Mouse (Mus musculus) left cerebral cortex, adult 8-10 months (tissue): Measurements from ENCODE around the gene Ubald2. TPM values are rescaled to one million over a fixed set of nuclear protein-coding genes. Genes with fewer than 3 reads are reported as not detected.
"Not testable (repeated sequence)": the region's sequence is repeated elsewhere in the genome, so short reads cannot be mapped to it uniquely, and the experiment has no call there.

Experiments used
- DNase-seq, 2 experiments: peaks; one replicate each; pipeline ENCODE4 v3.0.0; 2022; ENCODE audit warnings: low spot score in 2 of 2
- total RNA-seq, 4 experiments: library from RNA; stranded (reverse); gene quantifications; 2 replicates each; pipeline ENCODE4 v1.2.4; 2022

The Ubald2 gene
- total RNA-seq, result 10 to 100 TPM; 22.7 to 25.8 (median 25.1) TPM

DNA sequence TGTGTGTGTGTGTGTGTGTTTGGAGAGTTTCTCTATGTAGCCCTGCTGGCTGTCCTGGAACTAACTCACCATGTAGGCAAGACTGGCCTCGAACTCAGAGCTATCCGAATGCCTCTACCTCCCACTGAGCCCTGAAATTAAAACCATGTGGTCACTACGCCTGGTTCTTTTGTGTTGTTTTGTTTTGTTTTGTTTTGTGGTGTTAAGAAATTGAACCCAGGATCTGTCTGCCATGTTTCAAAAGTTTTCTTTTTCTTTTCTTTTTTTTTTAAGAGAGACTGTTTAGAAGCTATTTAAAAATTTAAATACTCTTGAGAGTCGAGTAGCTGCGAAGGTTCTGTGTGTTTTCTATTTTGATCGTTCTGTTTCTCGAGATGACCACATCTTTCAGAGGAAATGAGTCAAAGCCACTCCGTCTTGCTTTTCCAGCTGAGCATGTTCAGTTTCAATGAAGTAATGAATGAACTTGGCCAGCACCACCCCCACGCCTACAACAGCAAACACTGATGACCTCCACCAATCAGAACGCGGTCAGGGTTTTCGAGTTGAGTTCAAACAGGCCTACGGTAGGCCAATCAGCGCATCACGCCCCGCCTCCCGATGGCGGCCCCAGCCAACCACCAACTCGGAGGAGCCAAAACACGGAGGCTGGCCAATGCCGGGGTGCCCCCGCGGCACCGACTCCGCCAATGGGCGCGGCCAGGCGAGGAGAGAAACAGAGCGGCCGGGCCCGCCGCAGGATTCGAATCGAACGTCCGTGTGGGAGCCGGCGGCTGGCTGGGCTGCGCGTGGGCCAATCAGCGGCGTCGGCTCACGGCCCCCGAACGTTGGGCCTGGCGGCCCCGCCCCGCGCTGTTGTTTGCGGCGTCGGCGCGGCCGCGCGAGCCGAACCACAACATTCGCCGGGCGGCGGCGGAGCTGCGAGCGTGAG lies at the start of gene Ubald2:
Gene Ubald2 (plus strand): TSS at position 739 of the 931 bp plus-strand sequence.
- peak; percentile 94 to 99 for DNase-seq

DNA sequence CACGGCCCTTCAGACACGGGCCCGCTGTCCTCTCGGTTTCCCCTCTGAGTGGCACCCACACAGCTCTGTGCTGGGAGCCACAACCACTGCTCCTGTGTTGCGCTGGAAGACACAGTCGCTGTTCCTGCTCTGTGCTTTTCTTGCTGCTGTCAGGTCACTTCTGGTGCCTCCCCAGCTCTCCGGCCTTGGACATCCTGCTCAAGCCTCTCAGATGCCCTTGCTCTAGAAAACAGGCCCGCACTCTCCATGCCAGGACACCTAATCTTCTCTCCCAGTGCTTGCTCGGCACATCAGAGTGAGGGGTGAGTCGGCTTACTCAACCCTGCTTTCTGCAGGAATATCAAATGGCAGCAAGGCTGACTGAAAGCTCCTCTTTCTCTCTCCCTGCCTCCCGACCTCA lies 49.7 kb upstream of the Ubald2 start:
- DNase-seq, result no peak

DNA sequence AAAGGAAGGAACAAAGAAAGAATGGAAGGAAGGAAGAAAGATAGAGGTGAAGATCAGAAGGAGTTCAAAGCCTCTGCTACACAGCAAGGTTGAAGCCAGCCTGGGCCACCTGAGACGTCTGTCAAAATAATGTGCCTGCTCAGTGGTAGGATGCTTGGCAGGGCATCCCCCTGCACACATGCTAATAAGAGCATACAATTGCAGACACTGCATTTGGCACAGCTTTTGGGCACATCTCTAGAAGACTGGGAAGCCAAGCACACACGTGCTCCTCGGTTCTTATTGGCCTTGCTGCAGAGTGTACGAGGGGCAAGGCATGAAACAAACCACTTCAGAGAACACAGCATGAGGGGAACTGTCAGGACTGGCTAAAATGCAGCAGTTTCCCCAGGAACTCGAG lies 47.9 kb upstream of the Ubald2 start:
- DNase-seq, result no peak

DNA sequence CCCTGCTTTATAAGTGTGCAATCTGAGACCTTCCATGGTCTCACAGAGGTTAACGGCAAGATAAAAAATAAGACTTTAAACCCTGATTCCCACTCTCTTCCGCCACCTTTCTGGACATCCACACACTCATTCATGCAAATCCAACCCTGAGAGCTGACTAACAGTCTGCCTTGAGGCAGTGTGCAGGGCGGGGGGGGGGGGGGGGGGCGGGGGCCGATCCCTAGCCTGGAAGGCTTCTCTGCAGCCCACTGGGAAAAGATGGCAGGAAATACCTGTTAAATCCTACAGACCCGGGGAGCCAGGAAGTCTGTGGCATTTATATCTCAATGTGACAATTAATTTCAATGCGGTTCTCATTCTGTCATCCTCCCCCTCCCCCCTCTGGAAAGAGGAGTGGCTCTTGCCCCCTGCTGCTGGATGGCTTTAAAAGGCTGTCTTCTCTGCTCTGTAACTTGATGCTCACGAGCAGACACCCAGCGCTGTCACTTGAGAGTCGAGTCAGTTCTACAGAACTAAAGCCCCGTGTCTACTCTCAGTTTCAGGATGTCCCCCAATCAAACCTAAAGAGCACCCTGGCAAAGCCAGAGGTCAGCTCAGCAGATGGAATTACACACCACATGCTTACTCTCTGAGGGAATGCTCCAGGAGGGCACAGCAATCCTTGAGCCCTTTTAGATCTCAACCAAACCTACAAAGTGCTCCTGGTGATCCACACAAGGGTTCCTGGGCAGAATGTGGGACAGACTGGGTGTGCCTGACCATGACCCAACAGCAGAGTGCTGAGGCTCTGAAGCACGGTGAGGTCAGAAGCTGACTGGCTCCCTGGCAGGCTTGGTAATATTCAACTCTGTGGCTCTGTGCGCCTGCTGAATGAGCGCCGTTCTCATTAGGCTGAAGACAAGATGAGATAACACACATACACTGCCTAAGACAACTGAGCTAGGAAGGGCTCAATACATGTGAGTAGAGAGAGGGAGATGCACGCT lies 46.5 kb upstream of the Ubald2 start:
- DNase-seq, result no peak

DNA sequence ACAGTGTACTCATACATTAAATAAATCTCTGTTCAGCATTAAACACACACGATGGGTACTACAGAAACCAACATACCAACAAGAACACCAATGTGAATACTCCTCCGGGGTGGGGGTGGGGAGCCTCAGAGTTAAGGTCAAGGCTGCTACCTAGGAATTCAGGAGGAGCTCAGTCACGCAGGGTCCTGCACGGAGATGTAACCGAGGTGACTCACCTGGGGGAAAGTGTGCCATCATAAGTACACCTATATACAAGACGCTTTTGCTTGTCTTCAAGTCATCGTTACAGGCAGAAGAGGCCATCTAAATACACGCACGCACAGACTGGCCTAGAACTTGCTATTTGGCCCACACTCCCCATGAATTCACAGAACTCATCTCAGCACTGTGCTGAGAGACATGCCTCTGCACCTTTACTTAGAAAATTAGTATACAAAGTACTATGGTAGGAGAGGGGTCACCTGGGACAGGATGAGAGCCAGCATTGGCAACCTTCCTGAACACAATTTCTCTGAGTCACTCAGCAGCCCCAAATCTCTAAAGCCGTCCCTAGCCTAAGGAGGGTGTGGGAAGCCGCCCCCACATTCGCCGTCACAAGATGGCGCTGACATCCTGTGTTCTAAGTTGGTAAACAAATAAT lies 44.9 kb upstream of the Ubald2 start:
- no peak for DNase-seq

DNA sequence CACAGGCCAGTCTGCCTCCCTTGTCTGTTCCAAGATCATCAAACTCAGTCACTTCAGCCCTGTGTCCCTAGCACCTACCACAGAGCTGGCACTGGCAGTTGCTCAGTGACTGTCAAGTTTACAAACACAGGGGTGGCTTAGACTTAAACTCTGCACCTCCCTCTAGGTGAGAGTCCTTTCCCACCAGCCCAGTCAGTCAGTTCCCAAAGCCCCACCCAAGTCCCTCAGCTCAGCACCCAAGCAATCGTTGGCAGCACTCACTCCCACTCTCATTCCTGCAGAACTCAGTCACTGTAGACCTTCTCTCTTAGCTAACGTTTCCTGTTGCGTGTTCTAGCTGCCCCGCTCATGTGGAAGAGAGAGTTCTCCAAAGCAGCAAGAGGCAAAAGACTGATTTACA lies 39.1 kb upstream of the Ubald2 start:
- no peak for DNase-seq

DNA sequence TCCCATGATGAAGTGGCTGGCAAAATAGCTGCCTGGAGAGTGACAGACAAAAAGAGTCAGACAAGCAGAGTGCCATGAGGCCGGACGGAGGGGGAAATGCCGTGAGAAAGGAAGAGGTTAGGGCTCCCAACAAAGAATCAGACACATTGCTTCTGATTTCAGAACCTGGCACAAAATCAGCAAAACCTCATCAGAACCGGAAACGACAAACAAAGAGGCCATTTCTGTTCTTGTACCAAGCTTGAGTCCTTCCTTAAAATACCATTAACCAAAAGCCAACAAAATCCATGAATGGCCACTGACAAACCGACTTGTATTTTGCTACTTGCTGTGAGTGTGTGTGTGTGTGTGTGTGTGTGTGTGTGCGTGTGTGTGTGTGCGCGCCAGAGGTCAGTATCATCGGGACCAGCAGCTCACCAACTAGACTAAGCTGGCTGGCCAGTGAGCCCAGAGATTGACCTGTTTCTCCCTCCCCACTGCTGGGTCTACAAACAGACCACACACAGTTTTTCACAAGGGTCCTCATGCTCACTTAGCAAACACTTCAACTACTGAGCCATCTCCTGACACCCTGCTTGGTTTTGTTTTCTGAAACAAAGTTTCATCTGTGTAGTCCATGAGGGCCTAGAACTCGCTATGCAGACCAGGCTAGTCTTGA lies 37.5 kb upstream of the Ubald2 start:
- no peak for DNase-seq

DNA sequence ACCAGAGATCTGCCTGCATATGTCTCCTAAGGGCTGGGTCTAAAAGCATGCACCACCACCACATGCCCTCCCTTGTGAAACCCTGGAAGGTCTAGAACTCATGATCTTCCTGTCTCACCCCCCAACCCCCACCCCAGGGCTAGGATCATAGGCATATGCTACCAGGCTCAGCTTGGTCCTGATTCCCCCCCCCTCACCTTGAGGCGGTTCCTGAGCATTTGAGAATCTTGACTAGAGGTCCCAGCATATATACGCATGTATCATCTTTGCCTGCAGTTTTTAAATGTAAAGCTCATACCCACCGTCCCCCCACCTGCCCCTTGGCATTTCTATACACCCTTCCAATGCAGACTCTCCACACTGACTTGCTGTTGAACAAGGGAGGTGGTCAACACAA lies 37.0 kb upstream of the Ubald2 start:
- DNase-seq, result no peak

DNA sequence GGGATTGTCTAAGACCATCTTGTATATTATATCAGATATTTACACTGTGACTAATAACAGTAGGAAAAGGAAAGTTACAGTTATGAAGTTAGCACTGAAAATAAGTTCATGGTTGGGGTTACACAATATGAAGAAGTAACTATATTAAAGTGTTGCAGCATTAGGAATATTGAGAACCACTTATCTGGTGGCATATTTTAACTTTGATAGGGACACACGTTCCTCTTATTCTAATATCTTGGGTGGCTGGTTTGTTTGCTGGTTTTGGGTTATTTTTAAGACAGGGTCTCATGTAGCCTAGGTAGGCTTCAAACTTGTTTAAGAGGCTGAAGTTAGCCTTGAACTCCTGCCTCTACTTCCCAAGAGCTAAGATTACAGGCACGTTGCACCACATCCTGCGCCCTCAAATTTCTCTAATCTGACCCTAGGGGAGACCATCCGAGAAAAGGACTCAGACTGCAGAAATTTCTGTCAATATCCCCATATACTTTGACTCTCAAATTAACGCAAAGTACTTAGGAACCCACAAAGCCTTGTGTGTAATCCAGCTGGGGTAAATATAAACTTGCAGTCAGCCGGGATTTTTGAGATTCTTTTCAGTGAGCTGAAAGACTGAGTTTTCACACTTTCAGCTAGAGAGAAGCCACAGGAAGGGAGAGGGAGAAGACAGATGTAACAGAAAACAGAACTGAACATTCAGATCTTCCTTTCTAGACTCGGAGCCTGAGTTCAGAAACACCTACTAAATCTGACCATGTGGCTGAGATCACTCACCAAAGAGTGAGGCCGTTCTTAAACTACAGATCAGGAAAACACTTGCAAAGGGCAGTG lies 36.2 kb upstream of the Ubald2 start:
- DNase-seq, result no peak

DNA sequence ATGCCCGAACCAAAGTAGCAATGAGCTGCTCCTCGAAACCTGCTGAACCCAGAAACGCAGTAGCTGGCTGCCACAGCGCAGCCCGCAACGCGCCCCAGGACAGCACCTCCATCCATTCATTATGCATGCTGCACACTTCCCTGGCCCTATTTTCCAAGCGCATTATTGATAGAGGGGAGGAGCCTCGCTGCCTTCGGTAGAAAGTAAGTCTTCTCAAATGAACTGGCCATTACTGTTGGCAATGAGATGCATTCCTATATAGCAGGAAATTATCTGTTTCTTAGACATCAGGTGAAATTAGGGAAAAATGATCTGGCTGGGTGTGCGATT lies 35.6 kb upstream of the Ubald2 start:
- DNase-seq, result no peak

DNA sequence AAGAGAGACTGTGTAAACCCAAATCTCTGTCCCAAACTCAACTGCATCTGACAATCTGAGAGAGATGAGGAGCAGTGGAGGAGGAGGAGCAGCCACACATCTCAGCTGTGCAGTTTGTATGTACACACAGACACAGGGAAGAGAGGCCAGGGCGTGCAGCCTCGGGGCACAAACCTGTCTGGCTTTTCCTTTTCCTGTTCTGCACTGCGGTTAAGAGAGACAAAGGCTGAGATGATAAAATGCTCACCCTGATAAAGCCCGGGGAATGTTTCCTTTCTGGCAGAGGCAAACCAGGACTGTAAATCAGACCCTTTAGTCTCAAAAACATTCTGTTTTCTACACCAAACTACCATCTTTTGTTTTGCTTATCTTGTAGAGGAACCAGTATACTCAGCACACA lies 33.3 kb upstream of the Ubald2 start:
- DNase-seq, result no peak

DNA sequence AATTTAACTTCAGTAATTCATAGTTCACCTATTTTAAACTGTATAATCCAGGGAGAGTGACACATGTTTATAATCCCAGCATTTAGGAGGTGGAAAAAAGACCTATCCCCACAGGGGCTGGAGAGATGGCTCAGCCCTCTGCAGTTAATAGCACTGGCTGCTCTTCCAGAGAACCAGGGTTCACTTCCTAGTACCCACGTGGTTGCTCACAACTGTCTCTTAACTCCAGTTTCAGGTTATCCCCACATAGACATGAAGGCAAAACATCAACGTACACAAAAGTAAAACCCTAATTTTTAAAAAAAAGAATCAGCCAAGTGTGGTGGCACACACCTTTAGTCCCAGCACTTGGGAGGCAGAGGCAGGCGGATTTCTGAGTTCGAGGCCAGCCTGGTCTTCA lies 28.3 kb upstream of the Ubald2 start:
- DNase-seq, result no peak

DNA sequence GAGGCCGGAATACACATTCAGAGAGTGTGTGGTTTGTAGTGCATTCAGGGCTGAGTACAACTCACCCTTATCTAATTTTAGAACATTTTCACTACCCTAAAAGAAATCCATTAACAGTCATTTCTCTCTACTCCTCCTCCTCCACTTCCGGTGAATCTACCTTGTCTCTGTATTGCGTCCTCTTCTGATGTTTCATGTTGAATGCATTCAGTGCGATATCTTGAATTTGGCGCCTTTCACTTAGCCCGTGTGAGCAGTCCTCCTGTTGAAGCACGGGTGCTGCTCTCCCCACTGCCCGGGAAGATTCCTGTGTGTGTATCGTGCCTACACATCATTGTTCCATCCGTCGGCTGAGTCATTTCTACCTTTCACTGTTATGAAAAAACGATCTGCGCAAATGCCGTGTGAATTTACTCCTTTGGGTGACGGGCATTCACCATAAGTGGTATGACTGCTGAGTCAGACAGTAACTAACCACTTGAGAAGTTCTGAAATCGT lies 27.6 kb upstream of the Ubald2 start:
- no peak for DNase-seq

DNA sequence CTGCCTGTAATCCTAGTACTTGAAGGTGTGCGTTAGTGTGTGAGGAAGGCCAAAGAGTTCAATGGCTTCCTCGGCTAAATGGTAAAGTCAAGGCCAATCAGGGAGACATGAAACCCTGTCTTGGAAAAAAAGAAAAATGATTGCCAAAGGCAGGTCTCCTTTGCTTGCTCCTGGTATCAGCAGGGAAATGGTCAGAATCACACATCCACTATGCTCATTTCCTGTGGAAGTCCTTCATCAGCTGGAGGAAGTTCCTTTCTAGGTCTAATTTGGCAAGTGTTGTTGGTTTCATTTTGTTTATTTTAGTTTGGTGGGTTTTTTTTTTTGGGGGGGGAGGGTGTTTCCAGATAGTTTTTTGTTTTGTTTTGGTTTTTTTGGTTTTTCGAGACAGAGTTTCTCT lies 24.9 kb upstream of the Ubald2 start:
- DNase-seq, result no peak

DNA sequence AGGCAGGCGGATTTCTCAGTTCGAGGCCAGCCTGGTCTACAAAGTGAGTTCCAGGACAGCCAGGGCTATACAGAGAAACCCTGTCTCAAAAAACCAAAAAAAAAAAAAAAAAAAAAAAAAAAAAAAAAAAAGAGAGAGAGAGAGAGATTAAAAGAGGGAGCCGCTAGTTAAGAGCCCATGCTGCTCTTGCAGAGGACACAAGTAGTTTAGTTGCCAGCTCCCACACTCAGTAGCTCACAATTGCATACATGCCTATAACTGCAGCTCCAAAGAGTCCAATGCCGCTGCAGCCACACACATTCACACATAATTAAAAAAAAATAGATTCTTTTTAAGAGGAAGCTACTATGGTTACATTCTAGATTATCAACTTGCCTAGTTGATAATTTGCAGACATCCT lies 23.5 kb upstream of the Ubald2 start:
- DNase-seq, result not testable (repeated sequence)

DNA sequence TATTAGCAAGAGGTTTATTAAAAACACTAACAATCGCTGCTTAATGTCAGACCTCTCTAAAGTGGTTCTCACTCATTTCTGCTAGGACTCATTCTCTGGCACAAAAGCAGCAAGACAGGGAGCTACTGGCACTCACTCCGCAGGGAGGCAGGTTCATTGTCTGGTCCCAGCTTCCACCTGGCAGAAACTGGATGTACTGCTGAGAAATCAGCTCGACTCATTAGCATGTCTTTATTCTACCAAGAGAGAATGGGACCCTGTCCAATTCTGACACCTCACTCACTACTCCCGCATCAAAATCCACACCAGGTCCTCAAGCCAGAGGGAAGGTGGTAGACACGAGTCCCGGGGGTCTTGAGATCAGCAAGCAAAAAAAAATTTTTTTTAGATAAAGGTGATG lies 22.3 kb upstream of the Ubald2 start:
- DNase-seq, result no peak

DNA sequence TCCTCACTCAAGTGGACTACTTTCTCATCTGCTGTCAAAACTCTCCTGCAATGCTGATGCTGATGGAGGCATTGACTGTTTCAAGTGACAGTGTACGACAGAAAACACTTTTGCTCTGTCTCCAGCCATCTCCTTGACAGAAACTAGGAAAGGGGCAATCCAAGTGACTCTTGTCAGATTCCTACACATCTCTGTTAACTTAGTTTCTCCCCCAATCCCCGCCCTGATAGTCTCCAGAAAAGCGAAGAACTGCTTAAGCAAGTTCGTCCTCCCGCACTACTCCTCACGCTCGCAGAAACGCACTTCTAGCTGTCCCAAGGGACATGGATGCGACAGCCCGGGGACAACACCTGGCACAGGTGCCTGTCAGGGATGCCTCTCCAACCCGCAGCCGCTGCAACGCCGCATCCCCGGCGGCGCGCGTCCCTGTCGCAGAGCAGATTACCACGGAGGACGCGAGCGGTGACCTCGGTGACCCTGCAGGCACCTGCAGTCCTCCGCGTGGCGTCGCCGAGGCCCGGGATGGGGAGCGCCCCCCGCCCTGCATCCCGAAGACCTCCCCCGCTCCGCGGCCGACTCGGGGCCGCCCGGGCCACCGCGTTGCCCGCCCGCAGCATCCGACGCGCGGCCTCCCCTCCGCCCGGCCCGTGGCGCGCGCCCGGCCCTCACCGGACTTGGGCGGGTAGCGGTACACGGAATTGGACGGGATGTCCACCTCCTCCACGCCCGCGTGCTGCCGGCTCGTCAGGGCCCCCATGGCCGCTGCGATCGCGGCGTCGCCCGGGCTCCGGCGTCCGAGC lies 21.7 kb upstream of the Ubald2 start:
- DNase-seq, result no peak

DNA sequence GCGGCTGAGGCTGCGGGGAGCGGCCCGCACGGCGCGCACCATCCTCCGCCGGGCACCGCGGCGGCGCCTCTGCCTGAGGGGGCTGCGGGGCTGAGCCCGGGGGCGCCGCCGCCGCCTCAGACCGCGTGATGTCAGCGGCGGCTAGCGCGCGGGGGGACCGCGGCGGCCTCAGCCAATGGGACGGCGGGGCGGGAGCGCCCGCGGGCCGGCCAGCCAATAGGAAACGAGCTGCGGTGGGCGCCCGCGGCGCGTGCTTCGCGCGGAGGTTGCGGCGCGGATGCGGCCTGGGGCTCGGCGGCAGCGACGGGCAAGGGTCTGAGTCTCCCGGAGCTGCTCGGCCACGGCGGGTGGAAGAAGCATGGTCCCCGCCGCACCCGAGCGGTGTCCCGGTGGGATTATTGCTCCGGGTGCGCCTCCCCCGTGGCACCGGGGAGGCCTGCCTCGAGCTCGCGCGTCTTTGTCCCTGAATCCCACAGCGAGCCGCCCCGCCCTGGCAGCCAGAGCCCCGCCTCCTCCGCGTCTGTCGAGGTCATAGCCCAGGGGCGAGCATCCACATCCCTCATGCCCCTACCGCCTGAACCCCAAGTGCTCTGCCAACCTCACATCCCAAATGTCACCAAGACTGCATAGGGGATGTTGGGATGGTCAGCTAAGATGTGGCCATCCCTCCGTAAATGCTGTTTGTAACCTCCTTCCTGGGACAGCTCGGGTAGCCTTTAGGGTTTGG lies 20.8 kb upstream of the Ubald2 start, which contains the start of gene Rnf157:
Gene Rnf157 (minus strand): TSS at position 129 of the 727 bp plus-strand sequence.
- peak; percentile 79 to 82 for DNase-seq

DNA sequence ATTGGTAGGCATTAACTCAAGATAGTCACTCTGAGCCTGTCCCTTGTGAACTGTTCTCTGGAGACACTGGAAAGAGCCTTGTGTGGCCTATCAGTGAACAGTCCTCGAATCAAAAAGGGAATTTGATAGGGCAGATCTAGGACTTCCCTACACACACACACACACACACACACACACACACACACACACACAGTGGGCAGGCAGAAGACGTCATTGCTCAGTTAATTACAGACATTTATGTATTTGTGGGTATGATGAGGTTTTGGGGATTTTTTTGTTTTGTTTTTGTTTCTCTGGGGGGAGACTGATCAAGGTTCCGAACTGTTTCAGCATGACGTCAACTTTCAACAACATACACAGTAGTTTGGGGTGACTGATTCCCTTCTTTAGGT lies 20.3 kb upstream of the Ubald2 start:
- no peak for DNase-seq
